Mouse (Mus musculus) mouse embryonic stem cell (cell line): ENCODE measurements around the gene Gpr146.

Source experiments
- in situ Hi-C, 2 experiments: fragments of 300-500 bp; cut with MboI; formaldehyde crosslinking; loops; 1 replicate in 1 of 2; 3 replicates in 1 of 2; pipeline ENCODE4 v1.14.3; 2019 to 2020; ENCODE audit warnings: low sequenced_read_pairs in 2 of 2, low pct_unique_long_range_greater_than_20kb in 1 of 2, mixed read lengths in 1 of 2; ENCODE audit not compliant: unreplicated experiment in 1 of 2

The Gpr146 gene

DNA sequence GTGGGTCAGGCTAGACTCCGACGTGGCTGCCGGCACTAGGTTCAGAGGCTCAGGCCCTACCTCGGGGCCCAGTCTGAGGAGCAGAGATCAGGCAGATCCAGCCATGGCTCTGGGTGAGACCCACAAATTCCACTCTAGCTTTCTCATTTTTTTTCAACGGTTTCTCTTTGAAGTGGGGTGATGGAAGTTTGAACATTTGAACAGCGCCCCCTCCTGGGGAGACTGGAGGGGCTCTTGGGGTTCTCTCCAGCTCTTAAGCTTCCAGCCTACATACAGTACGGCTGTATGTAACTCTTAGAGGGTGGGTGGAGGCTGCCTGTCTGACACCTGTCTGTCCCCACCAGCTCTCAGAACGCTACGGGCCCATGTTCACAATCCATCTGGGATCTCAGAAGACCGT, 24.0 kb upstream of the Gpr146 start:
- in situ Hi-C loops: no loop called here

DNA sequence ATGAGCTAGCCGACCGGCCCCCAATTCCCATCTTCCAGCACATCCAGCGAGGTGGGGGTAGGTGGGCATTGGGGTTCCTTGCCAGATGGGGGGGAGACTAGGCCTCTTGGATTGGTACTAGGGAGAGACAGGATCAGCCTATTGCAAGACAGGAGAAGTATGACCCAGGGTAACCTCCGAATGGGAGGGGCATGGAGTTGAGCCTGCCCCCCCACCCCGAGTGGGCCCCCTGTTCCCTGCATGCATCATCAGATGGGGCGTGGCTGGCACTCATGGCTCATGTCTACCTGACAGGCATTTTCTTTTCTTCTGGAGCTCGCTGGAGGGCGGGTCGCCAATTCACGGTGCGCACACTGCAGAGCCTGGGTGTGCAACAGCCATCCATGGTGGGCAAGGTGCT, 23.6 kb upstream of the Gpr146 start:
- in situ Hi-C loops: no loop called here

GRCm38 (mm10) chr5:139355235-139355772, 22.2 kb upstream of the Gpr146 start:
- in situ Hi-C loops: no loop called here

DNA sequence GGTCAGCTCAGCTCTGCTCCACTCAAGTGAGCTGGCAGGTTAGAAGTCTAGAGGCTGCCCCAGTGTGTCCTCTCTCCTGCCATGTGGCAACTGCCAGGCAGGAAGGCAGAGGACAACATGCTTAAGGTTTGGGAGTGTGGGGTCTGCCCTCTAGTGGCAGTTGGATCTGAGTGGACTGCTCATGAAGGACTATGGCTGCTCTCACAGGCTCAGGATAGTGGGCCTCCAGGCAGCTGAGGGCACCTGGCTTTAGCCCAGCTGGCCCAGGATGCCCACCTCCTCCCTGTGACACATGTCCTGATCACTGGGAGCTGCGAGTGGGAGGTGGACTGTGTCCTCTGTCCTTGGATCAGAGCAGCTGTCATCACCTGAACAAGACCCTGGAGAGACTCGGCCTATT, 18.8 kb upstream of the Gpr146 start:
- in situ Hi-C loops: no loop called here

GRCm38 (mm10) chr5:139359244-139359643, 18.3 kb upstream of the Gpr146 start:
- in situ Hi-C loops: no loop called here

DNA sequence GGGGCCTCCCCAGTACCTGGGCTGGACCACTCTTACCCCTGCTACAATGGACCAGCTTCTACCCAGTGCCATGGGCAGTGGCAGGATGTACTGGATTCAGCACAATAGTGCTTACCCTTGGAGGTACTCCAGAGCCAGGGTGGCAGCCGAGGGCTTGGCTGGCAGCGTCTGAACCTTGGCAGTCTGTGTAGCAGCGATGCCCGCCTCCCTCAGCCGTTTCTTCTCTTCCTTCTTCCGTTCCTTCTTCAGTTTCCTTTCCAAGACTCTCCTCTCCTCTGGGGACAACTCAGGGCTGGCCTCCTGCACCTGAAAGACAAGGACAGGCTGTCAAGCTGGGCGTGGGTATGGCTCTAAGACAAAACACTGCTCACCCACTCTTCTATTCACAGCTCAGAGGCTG, 13.6 kb upstream of the Gpr146 start:
- in situ Hi-C loops: no loop called here

GRCm38 (mm10) chr5:139364260-139364910, 13.1 kb upstream of the Gpr146 start:
- in situ Hi-C loops: no loop called here

DNA sequence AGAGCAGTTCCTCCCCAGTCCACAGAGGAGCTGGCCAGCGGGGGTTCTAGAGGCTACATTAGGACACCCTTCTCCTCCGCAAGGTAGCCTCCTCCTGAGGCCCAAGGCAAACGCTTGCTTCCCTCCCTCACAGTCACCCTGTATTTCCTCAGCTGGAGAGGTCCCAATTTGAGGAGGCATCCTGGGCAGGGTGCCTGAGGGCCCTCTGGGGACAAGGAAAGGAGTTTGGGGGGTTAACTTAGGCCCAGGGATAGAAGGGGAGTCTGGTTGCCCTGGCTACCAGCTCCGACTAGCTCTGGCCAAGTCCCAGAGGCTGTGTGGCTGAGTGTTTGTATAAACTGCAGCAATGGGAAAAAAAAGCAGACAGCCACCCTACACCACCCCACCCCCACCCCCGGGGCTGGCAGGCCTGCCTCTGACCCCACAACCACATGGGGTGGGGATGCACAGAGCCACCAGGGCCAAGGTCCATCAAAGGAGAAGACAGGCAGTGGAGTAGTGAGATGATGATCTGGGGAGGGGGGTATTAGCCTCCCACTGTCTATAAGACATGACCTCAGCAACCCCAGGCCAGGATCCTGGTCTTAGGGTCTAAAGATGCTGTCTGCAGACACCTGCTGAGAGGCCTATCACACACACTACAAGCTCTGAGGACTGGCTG, 12.5 kb upstream of the Gpr146 start:
- in situ Hi-C loops: no loop called here

- in situ Hi-C loops: no loop called here
Measured at GRCm38 (mm10) chr5:139365827-139366226, 11.7 kb upstream of the Gpr146 start.

DNA sequence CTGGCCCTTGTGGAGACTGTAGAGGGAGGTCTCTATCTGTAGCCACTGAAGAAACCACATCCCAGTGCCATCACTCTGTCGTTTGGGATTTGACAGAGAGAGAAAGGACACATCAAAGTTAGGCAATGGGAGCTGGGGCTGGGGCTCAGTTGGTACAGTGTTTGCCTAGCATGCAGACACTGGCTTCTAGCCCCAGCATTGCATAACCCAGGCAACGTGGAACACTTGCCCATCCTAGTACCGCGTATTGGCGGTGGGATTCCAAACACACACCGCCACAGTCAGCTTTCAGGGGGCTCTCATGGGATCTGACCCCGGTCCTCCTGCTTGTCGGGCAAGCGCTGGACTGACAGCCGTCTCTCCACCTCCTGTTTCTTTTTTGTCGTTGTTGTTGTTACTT, 11.0 kb upstream of the Gpr146 start:
- in situ Hi-C loops: no loop called here

- in situ Hi-C loops: no loop called here
Measured at GRCm38 (mm10) chr5:139367884-139368458, 9.5 kb upstream of the Gpr146 start.

GRCm38 (mm10) chr5:139368638-139369320, 8.7 kb upstream of the Gpr146 start:
- in situ Hi-C loops: no loop called here

DNA sequence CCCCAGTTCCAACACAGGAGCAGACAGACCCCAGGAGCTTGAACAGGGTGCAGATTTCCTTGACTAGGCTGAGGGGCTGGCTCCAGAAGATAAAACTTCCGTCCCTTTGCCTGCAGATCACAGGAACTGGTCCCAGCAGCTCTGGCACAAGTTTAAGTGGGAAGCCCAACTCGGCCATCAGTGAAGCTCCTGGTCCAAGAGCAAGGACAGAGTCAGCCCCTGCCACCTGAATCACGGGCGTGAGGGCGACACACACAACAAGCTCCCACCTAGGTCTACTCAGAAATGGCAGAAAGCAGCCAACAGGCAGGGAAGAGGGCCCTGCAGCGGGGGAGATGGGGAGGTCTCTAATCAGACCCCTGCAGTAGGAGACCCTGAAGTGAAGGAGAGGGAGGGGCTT, 7.2 kb upstream of the Gpr146 start:
- in situ Hi-C loops: no loop called here

GRCm38 (mm10) chr5:139371118-139371517, 6.4 kb upstream of the Gpr146 start:
- in situ Hi-C loops: no loop called here

DNA sequence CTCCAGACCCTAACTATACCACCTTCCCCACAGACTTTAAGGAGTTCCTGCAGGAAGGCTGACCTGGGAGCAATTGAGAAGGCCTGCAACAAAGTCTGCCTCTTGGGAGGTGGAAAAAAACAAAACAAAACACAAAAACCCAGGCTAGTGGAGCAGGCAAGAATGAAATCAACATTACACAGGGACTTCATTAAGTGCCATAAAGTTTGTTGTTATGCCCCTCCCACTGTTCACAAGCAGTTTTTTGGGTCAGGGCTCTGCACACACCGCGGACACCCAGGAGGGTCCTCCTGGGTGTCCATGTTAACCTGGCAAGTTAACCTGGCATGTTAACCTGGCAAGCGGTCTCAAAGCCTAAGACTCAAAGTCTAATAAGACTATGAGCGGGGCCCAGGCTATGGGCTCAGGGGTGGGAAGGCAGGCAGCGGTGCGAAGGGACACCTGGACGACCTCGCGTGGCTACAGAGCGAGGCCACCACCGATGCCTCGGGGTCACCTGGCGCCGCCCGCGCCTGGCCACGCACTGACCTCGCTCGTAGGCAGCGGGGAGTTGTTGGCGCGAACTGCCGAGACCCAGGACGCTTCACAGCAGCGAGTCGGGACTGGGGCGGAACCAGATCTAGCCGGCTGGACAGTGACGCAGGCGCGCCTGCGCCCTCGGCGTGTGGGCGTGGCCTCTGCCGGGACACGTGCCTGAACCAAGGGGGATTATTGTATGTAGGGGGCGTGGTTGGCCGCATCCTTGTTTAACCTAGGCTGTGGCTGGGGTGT, 5.7 kb upstream of the Gpr146 start:
- in situ Hi-C loops: no loop called here

- in situ Hi-C loops: no loop called here
Measured at GRCm38 (mm10) chr5:139373126-139373525, 4.4 kb upstream of the Gpr146 start.

DNA sequence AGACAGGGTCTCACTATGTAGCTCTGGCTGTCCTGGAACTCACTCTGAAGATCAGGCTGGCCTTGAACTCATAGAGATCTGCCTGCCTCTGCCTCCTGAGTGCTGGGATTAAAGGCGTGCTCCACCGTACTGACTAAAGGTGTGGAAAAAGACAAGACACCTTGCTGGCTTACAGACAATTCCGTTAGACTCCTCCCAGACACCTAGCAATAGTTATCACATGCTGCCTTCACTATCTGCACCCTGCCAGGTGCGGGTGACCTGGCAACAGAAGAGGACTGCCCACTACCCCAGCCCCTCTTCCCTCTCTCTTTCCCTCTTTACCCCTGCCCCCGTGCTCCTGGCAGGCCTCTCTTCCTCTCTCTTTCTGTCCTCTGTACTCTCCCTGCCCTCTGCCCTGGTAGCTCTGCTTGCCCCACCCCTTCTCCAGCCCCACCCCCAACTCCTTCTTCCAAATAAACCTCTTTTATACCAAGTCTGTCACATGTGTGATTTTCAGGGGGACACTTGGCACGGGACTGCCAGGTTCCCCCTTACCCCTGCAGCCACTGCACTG, 3.5 kb upstream of the Gpr146 start:
- in situ Hi-C loops: no loop called here

DNA sequence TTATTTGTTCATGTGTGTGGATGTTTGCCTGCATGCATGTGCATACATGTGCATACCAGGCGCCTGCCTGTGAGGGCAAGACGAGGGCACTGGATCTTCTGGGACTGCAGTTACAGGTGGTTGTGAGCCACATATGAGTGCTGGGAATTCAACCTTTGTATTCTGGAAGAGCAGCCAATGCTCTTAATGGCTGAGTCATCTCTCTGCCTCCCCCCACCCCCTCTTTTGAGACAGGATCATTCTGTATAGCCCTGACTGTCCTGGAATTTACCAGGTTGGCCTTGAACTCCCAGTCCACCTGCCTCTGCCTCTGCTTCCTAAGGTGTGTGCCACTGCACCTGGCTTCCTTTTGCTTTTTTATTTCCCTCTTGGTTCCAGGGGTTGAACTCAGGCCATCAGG, 2.7 kb upstream of the Gpr146 start:
- in situ Hi-C loops: no loop called here

GRCm38 (mm10) chr5:139378271-139378556, 717 bp downstream of the Gpr146 start:
- in situ Hi-C loops: no loop called here
